Mouse (Mus musculus) midbrain, embryonic 15.5 days (tissue): ENCODE data around the gene Sirt2. TPM values are rescaled to one million over a fixed set of nuclear protein-coding genes. Genes with fewer than 3 reads are reported as not detected.

Source experiments
- ATAC-seq: fragments of 200-750 bp; cut with Nextera tagmentation; replicated peaks from 2 replicates; pipeline ENCODE4 v1.8.0; 2017; ENCODE audit warnings: moderate TSS enrichment
- H3K27ac ChIP-seq: fragments of 300-500 bp; sonication (generic); 2 replicates; pipeline ENCODE4 v1.5.1; 2015; ENCODE audit warnings: mild to moderate bottlenecking, inconsistent platforms
- H3K27me3 ChIP-seq: fragments of 300-500 bp; sonication (generic); replicated peaks from 2 replicates; pipeline ENCODE4 v1.6.1; 2015; ENCODE audit warnings: inconsistent platforms
- H3K36me3 ChIP-seq: fragments of 300-500 bp; sonication (generic); replicated peaks from 2 replicates; pipeline ENCODE4 v1.6.1; 2015; ENCODE audit warnings: inconsistent platforms
- H3K4me1 ChIP-seq: fragments of 300-500 bp; sonication (generic); 2 replicates; pipeline ENCODE4 v1.6.1; 2015; ENCODE audit warnings: inconsistent platforms
- H3K4me2 ChIP-seq: fragments of 300-500 bp; sonication (generic); 2 replicates; pipeline ENCODE4 v1.6.1; 2015; ENCODE audit warnings: inconsistent platforms, mild to moderate bottlenecking, moderate library complexity
- H3K4me3 ChIP-seq: fragments of 300-500 bp; sonication (generic); 2 replicates; pipeline ENCODE4 v1.5.1; 2015; ENCODE audit warnings: mild to moderate bottlenecking, inconsistent platforms
- H3K9ac ChIP-seq: fragments of 300-500 bp; sonication (generic); 2 replicates; pipeline ENCODE4 v1.6.1; 2015; ENCODE audit warnings: mild to moderate bottlenecking, inconsistent platforms
- H3K9me3 ChIP-seq: fragments of 300-500 bp; sonication (generic); 2 replicates; pipeline ENCODE4 v1.6.1; 2016; ENCODE audit warnings: inconsistent platforms
- WGBS: fragments of 180-500 bp; shearing (Covaris S2); methylation state at CpG from one replicate; pipeline ENCODE4 v1.1.7; 2015; ENCODE audit warnings: mixed read lengths; 5-methylcytosine and 5-hydroxymethylcytosine counted together
- polyA plus RNA-seq: library from polyadenylated mRNA; unstranded; fragments of >200 nt; fragmentation: Nextera tagmentation; extraction: Ambion mirVana; gene quantifications from 2 replicates; pipeline ENCODE4 v1.2.1, GENCODE M21; 2015

The Sirt2 gene
- 125 and 129 TPM in 2 replicates for polyA plus RNA-seq

GRCm38 (mm10) chr7:28766173-28766879 lies at the start of gene Sirt2:
TSS of gene Sirt2 (plus strand) at chr7:28766735.
- ATAC-seq, result peak; percentile 99
- peak within 1 kb of the TSS; percentile 71 for H3K9ac ChIP-seq
- H3K4me2 ChIP-seq, result peak within 1 kb of the TSS; percentile 75
- H3K4me1 ChIP-seq, result peaks cover 31% of the 10 kb centered on the region
- no peaks in the 10 kb centered on the region for H3K27me3 ChIP-seq
- H3K9me3 ChIP-seq, result no peaks in the 10 kb centered on the region
- 0 out of 2 replicates have a peak, but pooled peaks cover 7% of the 10 kb centered on the region for H3K36me3 ChIP-seq
- WGBS, result 0% methylated on average over 45 of the region's 45 CpGs
- H3K4me3 ChIP-seq, result peak within 1 kb of the TSS; percentile 81
- peak within 1 kb of the TSS; percentile 60; the same call in 1 of the 2 replicates for H3K27ac ChIP-seq

- Histone ChIP-seq H3K36me3 (no peaks in the 10 kb centered on the region), H3K4me1 (peaks cover 7% of the 10 kb centered on the region), H3K9me3 (no peaks in the 10 kb centered on the region), H3K4me2 (no peak overlapping the region), H3K27me3 (no peaks in the 10 kb centered on the region), H3K4me3 (no peak overlapping the region), H3K9ac (no peak overlapping the region), H3K27ac (no peak overlapping the region)
- WGBS, result 89% methylated on average over 10 of the region's 10 CpGs
- ATAC-seq, result no peak
Observed at GRCm38 (mm10) chr7:28717726-28718125, 48.8 kb upstream of the Sirt2 start.

GRCm38 (mm10) chr7:28719159-28719558 lies 47.4 kb upstream of the Sirt2 start:
- no peak for ATAC-seq
- 69% methylated on average over 4 of the region's 4 CpGs for WGBS
- Histone ChIP-seq H3K4me3 (no peak overlapping the region), H3K27ac (no peak overlapping the region), H3K9ac (no peak overlapping the region), H3K9me3 (no peaks in the 10 kb centered on the region), H3K4me2 (no peak overlapping the region), H3K36me3 (no peaks in the 10 kb centered on the region), H3K27me3 (no peaks in the 10 kb centered on the region), H3K4me1 (peaks cover 7% of the 10 kb centered on the region)

GRCm38 (mm10) chr7:28719650-28720049 lies 46.9 kb upstream of the Sirt2 start:
- Histone ChIP-seq H3K4me3 (no peak overlapping the region), H3K27me3 (no peaks in the 10 kb centered on the region), H3K27ac (no peak overlapping the region), H3K4me2 (no peak overlapping the region), H3K4me1 (peaks cover 7% of the 10 kb centered on the region), H3K9me3 (no peaks in the 10 kb centered on the region), H3K36me3 (no peaks in the 10 kb centered on the region), H3K9ac (no peak overlapping the region)
- WGBS, result 96% methylated on average over 2 of the region's 2 CpGs
- ATAC-seq, result no peak

GRCm38 (mm10) chr7:28720753-28721537 lies 45.6 kb upstream of the Sirt2 start:
- Histone ChIP-seq H3K4me1 (peaks cover 7% of the 10 kb centered on the region), H3K27ac (no peak overlapping the region), H3K9ac (no peak overlapping the region), H3K27me3 (no peaks in the 10 kb centered on the region), H3K9me3 (no peaks in the 10 kb centered on the region), H3K36me3 (no peaks in the 10 kb centered on the region), H3K4me3 (no peak overlapping the region), H3K4me2 (no peak overlapping the region)
- WGBS, result 72% methylated on average over 3 of the region's 3 CpGs
- no peak for ATAC-seq

DNA sequence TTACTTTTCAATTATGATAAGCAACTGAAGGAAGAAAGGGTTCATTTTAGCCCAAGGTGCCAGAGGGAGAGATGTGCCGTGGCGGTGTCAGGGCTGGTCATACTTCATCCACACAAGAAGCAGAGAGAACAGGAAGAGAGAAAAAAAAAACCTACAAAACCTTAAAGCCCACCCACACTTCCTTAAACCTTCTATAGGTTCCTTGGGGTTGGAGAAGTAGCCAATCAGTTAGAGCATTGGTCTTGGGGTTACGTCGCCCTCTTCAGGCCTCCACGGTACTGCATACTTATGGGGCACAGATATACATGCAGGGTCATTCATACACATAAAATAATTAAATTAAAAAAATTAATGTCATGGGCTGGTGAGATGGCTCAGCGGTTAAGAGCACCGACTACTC lies 44.5 kb upstream of the Sirt2 start:
- no peak overlapping the region for H3K4me3 ChIP-seq
- no peak overlapping the region for H3K4me2 ChIP-seq
- 95% methylated on average over 7 of the region's 7 CpGs for WGBS
- H3K27me3 ChIP-seq, result no peaks in the 10 kb centered on the region
- H3K4me1 ChIP-seq, result peaks cover 3% of the 10 kb centered on the region
- no peaks in the 10 kb centered on the region for H3K9me3 ChIP-seq
- no peak overlapping the region for H3K9ac ChIP-seq
- ATAC-seq, result no peak
- H3K36me3 ChIP-seq, result no peaks in the 10 kb centered on the region
- H3K27ac ChIP-seq, result no peak overlapping the region

DNA sequence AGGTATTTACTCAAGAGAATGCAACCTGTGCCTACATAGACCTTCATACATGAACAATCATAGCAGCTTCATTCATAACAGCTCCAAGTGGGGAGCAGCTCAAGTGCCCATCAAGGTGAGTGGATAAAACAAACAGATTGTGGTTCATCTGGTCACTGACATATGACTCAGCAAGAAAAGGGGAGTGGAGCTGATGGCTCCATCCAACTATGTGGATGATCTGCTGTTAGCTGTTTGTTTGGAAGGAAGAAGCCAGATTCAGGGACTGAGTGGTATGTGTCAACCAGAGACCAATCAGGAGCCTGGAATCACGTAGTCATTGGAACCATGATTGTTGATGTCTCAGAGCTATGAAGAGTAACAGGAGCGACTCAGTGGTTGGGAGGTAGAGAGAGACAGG lies 41.9 kb upstream of the Sirt2 start:
- H3K4me1 ChIP-seq, result peaks cover 3% of the 10 kb centered on the region
- 90% methylated on average over 2 of the region's 2 CpGs for WGBS
- H3K9ac ChIP-seq, result no peak overlapping the region
- no peaks in the 10 kb centered on the region for H3K36me3 ChIP-seq
- H3K9me3 ChIP-seq, result no peaks in the 10 kb centered on the region
- no peak for ATAC-seq
- no peak overlapping the region for H3K4me3 ChIP-seq
- no peak overlapping the region for H3K4me2 ChIP-seq
- no peak overlapping the region for H3K27ac ChIP-seq
- H3K27me3 ChIP-seq, result no peaks in the 10 kb centered on the region

- peak; percentile 73; the same call in 1 of the 2 replicates for ATAC-seq
- Histone ChIP-seq H3K27ac (no peak overlapping the region), H3K9me3 (no peaks in the 10 kb centered on the region), H3K4me1 (peaks cover 3% of the 10 kb centered on the region), H3K4me3 (no peak overlapping the region), H3K36me3 (no peaks in the 10 kb centered on the region), H3K4me2 (peak overlapping the region; percentile 33), H3K9ac (peak overlapping the region; percentile 17; the same call in 1 of the 2 replicates), H3K27me3 (no peaks in the 10 kb centered on the region)
- WGBS, result 5% methylated on average over 14 of the region's 14 CpGs
Observed at GRCm38 (mm10) chr7:28726600-28726999, 39.9 kb upstream of the Sirt2 start.

GRCm38 (mm10) chr7:28727649-28728340 lies 38.7 kb upstream of the Sirt2 start:
- H3K4me3 ChIP-seq, result no peak overlapping the region
- 50% methylated on average over 10 of the region's 10 CpGs for WGBS
- no peak overlapping the region for H3K9ac ChIP-seq
- H3K4me1 ChIP-seq, result peaks cover 8% of the 10 kb centered on the region
- ATAC-seq, result 0 out of 2 replicates have a peak, but pooled peaks have one; percentile 11
- H3K36me3 ChIP-seq, result no peaks in the 10 kb centered on the region
- no peak overlapping the region for H3K27ac ChIP-seq
- no peaks in the 10 kb centered on the region for H3K27me3 ChIP-seq
- H3K4me2 ChIP-seq, result no peak overlapping the region
- no peaks in the 10 kb centered on the region for H3K9me3 ChIP-seq

DNA sequence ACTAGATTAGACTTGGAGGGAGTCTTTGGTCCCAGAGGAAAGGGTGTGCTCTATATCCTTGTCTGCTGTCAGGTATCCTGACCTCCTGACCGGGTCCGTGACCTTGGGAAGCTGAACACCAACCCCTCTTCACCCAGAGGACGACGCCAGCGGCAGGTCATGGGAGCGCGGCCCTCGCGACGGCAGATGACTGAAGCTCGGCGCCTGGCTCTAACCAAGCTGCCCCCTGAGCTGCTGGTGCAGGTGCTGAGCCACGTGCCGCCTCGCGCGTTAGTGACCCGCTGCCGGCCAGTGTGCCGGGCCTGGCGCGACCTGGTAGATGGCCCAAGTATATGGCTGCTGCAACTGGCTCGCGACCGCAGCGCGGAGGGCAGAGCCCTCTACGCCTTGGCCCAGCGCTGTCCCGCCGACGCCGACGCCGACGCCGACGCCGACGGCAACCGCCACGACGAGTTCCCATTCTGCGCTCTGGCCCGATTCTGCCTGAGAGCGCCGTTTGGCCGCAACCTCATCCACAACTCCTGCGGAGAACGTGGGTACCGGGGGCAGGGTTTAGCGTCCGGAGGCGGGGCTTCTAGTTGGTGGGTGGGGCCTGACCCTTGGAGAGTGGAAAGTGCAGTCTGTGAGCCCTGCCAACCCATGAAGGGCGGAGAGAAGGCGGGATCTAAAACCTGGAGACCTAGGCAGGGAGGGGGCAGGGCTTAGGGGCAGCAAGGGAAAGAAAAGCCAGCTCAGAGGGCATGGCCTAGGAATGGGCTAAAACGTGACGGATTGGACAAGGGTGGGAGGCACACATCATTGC lies 34.0 kb upstream of the Sirt2 start:
- H3K9ac ChIP-seq, result peak overlapping the region; percentile 3; the same call in 1 of the 2 replicates
- H3K4me2 ChIP-seq, result peak overlapping the region; percentile 53
- no peak overlapping the region for H3K27ac ChIP-seq
- 2% methylated on average over 58 of the region's 58 CpGs for WGBS
- peak overlapping the region; percentile 38 for H3K4me3 ChIP-seq
- H3K27me3 ChIP-seq, result no peaks in the 10 kb centered on the region
- peaks cover 9% of the 10 kb centered on the region for H3K4me1 ChIP-seq
- peak; percentile 80 for ATAC-seq
- no peaks in the 10 kb centered on the region for H3K9me3 ChIP-seq
- H3K36me3 ChIP-seq, result no peaks in the 10 kb centered on the region

- H3K27ac ChIP-seq, result no peak overlapping the region
- ATAC-seq, result 0 out of 2 replicates have a peak, but pooled peaks have one; percentile 3
- peak overlapping the region; percentile 53 for H3K4me2 ChIP-seq
- no peak overlapping the region for H3K9ac ChIP-seq
- no peaks in the 10 kb centered on the region for H3K27me3 ChIP-seq
- no peaks in the 10 kb centered on the region for H3K9me3 ChIP-seq
- 6% methylated on average over 11 of the region's 11 CpGs for WGBS
- H3K4me1 ChIP-seq, result peaks cover 9% of the 10 kb centered on the region
- H3K4me3 ChIP-seq, result peak overlapping the region; percentile 38
- peaks cover under 1% of the 10 kb centered on the region; the same call in 1 of the 2 replicates for H3K36me3 ChIP-seq
Observed at GRCm38 (mm10) chr7:28733211-28733610, 33.3 kb upstream of the Sirt2 start.
